Mouse (Mus musculus): ENCODE results near the gene Gnao1.

Gene Gnao1

DNA sequence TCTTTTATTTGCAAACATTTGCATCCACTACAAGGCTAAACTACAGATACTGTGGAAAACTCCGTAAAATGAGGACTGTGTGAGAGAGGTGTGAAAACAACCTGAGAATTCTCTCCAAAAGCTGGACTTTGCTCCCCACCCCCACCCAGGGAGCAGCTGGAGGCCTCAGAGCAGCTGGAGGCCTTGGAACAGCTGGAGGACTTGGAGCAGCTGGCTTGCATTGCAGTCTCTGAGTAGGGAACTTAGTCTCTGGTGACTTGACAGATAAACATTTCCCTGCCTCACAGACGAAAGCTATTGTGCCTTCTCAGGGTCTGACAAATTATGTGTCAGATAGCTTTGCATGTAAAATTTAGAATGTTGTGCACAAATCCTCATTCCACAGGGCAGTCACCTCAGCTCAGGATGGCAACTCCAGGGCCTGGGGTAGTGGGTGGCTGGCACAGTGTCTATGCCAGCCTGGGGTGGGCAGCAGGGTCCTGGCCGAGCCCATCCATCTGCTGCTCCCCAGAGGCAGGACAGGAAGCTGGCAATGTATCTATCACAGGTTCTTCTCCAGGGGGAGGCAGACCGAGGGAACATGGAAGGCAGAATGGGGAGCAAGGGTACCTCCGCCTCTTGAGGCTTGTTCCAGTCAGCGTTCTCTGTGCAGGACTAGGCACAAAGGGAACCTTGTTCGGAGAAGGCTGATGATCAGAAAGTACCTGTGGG, 87.2 kb downstream of the Gnao1 start:
- no peak for DNase-seq (ENCODE audit: low spot score)

DNA sequence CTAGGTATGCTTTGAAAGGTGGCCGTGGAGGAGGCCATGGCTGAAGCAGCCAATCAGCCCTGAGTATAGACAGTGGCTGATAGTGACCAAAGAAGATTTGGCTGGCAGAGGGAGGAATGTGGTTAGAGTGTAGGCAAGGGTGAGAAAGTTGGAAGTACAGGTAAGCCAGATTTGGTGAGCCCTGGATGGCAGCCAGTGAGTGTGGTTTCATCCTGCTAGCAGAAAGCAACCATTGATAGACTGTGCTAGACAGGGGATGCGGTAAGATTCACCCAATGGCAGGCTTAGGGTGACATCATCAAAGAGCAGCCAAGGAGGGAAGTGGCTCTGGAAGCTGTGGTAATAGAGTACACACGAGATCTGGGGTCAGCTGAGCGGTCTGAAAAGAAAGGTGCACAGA, 88.8 kb downstream of the Gnao1 start:
- DNase-seq (ENCODE audit: low spot score): no peak

DNA sequence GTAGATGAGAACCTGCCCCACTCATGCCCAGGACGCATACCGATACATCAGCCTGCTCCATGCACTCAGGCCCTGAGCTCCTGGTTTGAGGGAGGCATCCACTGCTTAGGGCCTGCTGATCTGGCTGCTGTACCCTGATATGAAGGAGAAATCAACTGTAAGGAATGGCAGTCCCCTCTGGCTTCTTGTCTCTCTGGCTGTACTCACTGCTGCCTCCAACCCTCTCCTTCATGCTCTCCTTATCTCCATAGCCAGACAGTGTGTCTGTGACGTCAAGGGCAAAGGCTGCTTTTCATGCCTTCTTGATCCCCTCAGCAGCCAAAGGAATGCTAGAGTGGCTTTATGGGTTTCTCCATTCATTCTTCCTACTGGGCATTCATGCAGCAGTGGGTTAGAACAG, 92.3 kb downstream of the Gnao1 start:
- DNase-seq (ENCODE audit: low spot score): no peak

DNA sequence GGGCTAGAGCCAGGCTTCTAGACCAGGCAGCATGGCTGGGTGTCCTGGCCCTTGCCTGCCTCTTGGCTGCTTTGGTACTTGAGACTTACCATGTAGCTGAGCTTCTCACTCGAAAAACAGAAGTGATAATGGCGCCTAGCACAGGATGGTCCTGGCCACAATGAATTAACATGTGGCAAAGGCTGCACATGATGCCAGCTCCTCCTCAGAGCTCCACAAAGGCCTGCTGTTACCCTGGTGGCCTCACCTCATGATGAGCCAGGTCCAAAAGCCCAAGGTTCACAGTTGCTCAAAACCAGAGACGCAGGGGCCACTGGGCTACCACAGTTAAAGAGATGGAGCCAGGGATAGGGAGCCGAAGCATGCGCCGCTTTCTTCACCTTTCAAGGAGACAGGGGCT, 97.2 kb downstream of the Gnao1 start:
- no peak for DNase-seq (ENCODE audit: low spot score)

DNA sequence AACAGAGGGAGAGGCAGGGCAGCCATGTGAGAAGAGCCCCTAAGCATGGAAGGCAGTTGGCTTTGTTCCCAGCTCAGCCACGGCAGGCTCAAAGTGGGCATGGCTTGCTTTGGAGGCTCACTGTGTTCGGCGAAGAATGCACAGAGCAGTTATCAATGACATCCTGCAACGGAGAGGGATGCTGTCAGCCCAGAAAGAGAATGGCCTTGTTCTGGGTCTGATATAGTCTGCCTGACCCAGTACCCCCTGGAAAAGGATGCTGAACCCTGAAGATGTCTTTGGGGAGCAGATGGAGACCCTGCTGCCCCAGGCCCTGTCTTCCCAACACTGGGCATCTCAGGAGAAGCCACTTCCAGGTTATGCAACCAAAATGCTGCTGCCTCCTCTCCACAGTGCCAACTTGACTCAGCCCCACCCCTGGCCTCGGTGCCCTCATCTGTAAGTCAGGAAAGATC, 98.2 kb downstream of the Gnao1 start:
- no peak for DNase-seq (ENCODE audit: low spot score)

DNA sequence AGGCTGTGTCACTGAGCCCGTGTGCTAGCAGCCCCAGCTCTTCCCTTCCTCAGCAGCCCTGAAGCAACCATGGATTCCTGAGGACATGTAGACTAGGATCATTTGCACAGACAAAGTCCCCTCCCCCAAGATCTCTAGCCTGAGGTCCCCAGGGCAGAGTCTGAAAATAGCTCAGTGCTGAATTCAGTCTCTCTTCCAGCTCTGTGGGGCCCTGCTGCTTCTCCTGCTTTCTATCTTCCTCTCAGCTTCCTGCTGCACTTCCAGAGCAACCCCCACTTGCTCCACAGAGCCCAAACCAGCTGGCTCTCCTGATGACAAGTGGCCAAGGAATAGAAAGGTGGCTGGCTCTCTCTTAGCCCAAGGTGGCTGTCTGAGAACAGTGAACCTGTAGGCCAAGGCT, 98.8 kb downstream of the Gnao1 start:
- DNase-seq (ENCODE audit: low spot score): peak; percentile 43

DNA sequence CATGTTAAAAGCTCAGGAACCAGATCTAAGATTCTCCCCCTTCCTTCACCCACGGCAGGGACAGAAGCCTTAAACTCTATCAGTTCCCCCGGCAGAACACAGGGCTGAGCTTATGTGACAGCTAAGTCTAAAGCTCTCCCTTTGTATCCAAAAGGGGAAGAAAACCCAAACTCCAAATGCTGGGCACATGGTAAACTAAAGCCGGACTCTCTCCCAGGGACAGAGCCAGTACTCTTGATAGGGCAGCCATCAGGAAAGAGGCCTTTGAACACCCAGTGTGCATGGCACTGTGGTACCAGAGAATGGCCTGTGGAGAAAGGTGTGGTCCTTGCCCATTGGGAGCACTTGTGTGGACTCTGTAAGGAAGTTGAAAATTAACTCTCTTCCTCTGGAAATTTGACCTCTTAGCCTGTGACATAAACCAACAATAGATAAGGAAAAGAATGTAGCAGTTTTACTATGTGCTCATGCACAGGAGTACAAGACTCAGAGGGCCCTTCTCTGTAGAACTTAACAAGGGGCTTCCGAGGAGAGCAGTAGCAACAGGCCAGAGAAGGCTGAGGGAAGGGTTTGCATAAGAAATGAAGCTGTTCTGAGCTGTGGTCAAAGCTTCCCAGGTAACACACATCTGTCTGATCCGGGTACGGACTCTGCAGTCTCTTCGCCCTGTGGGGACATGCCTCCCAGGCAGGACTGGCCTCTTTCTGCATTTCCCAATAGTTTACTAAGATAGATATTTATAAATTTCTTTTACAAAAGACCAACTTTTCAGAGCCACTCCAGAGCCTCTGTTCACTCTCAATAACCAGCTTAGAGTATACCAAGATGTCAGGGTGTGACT, 102.2 kb downstream of the Gnao1 start:
- DNase-seq (ENCODE audit: low spot score): no peak

DNA sequence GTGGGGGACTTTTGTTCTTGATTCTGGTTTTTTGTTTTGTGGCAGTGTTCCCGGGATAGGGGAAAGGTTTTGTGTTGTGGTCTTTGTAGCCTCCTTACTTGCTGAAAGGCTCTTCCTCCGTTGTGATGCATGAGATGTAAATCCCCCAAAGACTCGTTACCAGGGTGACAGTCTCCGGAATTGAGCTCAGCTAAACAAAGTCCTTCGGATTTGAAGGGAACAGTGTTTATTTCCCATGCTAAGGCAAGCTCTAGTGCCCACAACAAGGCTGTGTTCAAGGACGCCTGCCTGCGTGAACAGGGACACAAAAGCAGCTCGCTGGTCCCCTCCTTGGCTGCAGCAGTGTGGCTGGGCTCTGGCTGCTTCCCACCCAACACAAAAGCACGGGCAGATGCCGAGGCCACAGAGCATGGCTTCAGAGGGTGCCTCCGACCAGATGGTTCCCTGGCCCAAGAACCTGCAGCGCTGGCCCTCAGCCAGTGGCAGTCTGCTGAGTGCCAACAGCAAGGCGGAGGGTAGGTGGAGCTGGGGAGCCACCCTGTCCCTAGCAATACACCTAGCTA, 108.2 kb downstream of the Gnao1 start:
- DNase-seq (ENCODE audit: low spot score): no peak

DNA sequence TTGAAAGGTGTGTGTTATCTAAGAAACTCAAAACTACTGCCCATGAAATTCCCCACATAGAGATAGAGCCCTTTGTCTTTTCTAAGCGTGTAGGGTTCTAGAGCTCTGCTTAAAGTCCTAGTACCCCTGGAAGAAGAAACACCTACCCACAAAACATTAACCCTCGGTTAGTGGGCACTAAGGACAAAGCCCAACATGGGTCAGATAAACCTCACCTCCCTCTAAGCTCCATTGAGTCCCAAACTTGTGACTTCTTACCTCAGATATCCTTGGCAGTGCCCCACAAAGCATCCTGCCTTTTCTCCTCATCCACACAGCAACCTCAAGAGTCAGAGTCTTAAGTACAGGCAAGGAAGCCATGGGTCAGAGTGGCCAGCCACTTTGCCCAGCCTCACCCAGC, 108.8 kb downstream of the Gnao1 start:
- DNase-seq (ENCODE audit: low spot score): no peak

DNA sequence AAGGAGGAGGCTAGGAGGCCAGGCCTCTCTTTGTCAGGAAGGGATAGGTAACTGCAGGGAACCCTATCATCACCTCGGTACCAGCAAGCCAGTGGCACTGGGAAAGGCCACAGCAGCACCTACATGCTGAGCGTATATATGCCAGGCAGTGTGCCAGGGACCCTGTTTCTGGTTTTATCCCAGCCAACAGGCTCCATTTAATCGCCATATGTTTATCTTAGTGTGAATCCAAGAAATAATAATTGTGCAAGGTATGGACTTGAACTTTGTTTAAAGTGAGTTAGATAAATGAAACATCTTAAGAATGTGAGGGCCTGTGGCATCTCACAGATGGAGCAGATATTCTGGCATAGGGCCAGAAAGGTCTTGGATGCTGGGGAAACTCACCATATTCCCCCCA, 109.7 kb downstream of the Gnao1 start:
- no peak for DNase-seq (ENCODE audit: low spot score)

DNA sequence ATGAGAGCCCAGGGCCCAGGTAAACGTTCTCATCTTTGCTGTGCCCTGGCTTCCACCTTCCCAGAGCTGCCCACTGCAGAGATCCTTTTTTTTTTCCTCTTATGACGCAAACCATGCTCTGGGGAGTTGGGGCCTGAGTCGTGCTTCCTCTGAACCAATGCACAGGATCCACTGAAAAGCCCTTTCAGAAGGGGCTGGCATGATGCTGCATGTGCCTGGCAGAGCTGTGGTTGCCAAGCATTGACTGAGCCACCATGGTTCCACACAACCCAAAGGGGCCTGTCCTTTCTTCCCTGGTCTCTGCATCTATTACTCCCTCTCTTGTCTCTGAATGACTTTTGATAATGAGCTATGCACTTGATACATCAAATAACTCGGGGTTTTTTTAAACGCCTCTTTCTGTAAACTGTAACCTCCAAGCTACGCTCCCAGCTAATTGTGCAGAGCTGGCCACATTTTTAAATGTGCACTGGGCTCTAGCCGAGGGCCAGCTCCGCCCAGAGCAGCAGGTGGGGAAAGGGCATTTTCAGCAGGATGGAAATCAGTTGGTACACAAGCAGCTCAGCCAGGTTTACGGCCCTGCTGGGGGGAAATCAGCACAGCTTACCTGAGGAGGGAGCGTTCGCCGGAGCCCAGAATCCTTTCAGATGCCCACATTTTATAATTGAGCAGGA, 110.3 kb downstream of the Gnao1 start:
- DNase-seq (ENCODE audit: low spot score): no peak

DNA sequence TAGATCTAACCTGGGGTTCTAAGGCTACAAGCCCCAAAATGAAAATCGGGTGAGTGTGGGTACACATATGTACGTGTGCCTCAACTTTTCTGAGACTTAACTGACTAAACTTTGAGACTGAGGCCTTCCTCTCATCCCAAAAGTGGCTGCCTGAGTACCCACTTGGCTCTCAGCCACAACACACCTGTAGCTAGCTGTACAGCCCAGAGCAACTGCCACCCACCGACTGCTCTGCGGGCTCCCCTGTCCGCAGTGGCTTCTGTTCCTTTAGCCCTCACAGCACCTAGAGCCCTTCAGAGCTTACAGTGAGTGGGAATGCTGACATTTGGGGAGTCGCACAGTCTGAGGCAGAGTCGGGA, 110.8 kb downstream of the Gnao1 start:
- DNase-seq (ENCODE audit: low spot score): no peak

DNA sequence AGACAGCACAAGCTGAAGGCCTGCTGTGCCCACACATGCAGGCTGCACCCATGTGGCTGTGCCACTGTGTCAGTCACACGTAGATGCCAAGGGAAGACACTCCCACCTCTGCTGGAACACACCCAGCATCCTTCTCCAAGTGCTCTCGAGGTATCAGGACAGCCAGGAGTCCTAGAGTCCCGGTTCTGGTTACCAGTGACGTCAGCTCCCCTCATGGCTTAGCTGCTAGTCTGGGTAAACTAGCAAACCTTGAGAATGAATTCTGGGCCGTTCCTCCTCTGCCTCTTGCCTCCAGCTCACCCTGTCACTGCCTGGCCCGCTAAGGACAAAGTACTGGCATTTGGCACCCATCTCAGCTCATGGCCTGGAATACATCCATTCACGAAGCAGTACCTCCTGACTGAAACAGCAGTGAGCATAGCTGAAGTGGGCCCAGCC, 114.2 kb downstream of the Gnao1 start:
- DNase-seq (ENCODE audit: low spot score): no peak

DNA sequence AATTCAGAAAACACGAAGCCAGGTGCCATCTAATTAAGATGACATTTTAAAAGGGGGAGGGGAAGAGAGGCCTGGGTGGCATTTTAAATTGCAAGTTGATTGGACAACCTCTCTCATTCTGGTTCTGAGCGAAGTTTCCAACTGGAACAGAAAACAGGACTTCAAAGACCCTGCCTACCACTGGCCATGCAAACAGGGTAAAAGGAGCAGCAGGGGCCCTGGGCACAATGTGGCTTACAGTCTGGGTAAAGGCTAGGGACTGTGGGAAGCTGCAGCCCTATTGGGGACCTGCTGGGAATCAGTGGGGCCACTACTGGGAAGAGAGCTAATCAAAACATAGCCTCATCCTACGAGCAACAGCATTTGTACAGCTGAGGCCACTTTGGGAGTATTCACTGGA, 115.7 kb downstream of the Gnao1 start:
- no peak for DNase-seq (ENCODE audit: low spot score)

DNA sequence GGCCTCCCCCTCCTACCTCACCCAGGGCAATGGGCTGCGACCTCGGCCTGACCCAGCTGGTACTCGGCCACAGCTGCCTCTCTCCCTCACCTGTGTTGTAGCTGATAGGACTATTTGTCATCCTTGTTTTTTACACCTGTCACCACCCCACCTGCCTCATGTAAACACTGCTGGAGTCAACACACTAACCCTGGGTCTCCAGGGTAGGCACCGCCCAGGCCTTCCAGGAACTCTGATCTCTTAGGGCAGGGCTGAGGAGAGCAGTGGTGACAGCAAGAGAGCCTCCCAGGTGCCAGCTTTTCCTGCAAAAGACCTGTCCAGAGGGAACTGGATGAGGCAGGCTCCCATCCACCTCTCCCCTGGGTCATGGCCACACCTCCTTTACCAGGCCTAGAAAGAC, 119.5 kb downstream of the Gnao1 start:
- no peak for DNase-seq (ENCODE audit: low spot score)

DNA sequence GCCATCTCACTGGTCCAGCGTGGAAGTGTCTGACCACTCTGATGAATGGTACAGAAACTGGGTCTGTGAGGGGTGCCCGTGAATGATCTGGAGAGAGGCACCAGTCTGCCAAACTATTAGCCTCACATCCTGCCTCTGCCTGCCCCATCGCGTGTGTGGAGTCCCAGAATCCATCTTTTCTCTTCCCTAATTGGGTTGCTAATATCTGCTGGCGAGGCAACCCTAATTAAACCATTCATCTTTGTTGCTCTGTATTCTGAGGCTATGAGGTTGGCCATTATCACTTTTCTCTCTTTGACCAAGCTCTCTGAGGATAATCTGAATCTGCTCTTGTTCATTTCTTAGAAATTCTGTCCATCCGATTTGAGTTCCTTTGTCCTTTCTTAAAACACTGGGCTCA, 121.6 kb downstream of the Gnao1 start:
- DNase-seq (ENCODE audit: low spot score): no peak

DNA sequence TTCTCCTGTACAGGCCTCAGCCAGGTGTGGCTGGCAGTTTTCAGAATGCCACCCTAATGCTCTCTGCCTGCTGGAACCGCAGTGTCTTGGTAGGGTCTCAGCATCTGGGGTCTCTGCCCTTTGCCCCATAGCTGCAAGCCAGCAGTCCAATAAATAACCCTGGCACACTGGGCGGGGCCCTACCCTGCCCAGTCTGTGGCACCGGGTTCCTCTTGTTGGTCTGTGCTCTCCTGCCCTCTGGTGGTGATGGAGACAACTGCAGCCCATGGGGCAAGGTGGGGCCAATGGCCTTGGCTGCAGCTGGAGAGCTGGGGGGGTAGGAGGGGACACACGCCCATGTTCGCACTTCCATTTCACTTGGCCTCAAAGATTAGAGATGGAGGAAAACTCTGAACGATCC, 123.1 kb downstream of the Gnao1 start:
- peak; percentile 85 for DNase-seq (ENCODE audit: low spot score)

DNA sequence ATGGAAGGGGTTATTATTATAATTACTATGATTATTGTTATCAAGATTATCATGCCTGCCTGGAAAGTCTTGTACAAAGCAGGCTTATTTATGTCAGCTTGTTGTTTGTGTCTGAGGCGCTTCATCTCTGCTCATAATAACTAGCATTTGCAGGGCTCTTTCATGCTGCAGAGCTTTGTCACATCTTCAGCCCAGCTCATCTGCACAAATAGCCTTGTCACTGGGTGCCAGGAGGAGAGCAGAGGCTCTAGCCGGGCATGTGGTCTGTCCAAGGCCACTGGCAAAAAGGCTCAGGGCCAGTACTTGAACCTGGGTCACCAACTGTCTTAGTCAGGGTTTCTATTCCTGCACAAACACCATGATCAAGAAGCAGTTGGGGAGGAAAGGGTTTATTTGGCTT, 123.5 kb downstream of the Gnao1 start:
- DNase-seq (ENCODE audit: low spot score): no peak

DNA sequence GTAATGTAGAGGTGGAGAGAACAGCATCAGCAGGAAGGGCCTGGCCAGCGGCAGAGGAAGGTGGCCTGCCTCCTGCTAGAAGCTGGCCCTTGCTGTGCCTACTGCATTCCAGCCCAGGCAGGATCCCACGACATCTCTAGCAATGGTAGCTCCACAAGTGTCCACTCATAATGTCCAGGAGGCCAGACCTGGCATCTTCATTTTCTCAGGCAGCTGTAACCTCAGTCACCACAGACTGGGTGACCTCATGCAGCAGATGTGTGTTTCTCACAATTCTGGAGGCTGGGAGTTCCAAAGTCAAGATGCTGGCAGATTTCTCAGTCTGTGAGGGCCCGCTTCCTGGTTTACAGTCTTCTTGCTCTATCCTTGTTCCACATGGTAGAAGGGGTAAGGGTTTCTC, 128.4 kb downstream of the Gnao1 start:
- no peak for DNase-seq (ENCODE audit: low spot score)

DNA sequence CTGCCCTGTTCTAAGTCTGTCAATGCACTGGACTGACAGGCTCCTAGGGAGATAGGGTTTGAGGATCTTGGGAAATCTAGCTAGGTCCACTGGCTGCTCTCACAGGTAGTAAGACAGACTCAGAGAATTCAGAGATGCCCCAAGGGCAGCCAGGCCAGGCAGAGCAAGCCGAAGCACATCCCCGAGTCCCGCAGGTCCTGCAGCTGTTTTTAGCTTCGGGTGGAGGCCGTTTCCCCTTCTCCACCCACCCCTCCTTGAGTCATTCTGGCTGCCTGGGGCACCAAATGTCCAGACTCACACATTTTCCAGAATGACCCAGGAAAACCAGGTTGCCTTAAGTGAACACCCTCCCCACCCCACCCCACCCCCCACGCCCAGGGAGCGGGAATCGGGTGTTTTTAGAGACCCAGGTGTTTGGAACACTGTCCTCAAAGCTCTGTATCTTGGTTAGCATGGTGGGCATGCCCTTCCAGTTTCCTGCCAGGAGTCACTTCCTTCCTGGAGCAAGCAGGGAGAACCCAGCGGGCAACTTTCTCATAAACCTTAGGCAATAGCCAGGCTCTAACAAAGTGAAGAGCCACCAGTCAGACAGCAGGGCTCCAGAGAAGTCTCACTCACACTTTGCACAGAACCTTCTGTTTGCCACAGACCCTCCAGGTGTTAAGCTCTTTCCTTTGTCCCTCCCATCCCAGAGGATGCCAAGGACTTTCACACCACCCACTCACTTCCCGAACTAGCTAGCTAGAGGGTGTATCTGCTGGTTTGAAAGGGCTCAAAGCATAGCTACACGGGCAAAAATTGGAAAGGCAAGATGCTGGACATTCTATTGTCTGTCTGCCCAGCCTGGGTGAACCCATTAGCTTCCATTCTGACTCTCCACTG, 131.0 kb downstream of the Gnao1 start:
- DNase-seq (ENCODE audit: low spot score): no peak

DNA sequence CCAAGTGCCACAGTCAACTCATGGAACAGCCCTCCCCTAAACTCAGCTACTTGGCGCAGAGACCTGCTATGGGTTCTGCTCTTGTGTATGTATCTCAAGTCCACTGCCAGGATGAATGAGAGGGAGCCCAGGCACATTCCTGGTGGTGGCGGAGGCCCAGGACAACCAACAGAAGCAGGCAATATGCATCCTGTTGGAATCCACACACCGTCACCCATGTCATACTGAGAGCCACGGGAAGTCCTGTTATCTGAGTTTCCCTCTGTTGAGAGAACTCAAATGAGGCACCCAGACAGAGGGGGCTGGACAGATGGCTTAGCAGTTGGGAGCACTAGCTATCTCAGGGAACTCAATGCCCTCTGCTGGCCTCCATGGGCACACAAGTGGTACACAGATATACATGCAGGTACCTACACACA, 131.9 kb downstream of the Gnao1 start:
- DNase-seq (ENCODE audit: low spot score): no peak

DNA sequence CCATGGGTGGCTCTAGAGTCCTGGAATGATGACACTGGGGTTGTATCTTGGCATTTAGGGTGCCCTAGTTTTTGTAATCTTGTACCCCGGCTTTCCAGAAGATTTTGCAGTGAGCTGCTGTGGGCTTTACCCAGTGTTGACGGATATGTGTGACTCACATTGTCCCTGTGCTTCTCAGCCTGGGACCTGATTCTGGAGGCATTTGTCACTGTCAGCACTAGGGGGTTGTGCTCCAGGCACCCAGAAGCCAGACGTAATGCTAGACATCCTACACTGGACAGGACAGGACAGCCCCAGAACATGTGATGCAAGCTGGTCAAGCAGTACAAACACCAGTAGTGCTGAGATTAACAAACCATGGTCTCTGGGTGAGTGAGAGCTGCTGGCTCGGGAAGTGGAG, 136.0 kb downstream of the Gnao1 start:
- peak; percentile 22 for DNase-seq (ENCODE audit: low spot score)
